Comparison of ENCODE assay signal across 8 mouse cellular contexts in genomic region chr17:26502808-26503671, GRCm38 (mm10). TPM values are rescaled to one million over a fixed set of nuclear protein-coding genes. Genes with fewer than 3 reads are reported as not detected.
DNase-seq lines count a peak whose midpoint lies in the region; ATAC-seq and TF ChIP-seq lines count a peak whose summit lies in the region.

No protein-coding gene starts in this region.

- H3K9me3 ChIP-seq in limb, embryonic 10.5 days (replicated peaks): no peaks in the 10 kb centered on the region
- H3K9me3 ChIP-seq in midbrain, embryonic 11.5 days (ENCODE audit: control insufficient read depth, low read length): no peaks in the 10 kb centered on the region

- peak overlapping the region; percentile 46 for H3K4me3 ChIP-seq in limb, embryonic 10.5 days
- H3K4me3 ChIP-seq in midbrain, embryonic 11.5 days (ENCODE audit: low read depth, low read length): peak overlapping the region; percentile 28
- no peak overlapping the region for H3K4me3 ChIP-seq in spleen, adult 2 months (ENCODE audit: extremely low read depth, insufficient read depth, insufficient read length)

- TF ChIP-seq CTCF in spleen, adult 2 months (IDR thresholded peaks at IDR 0.05; ENCODE audit: extremely low read depth, insufficient read depth, insufficient read length, insufficient replicate concordance): no peak

- H3K36me3 ChIP-seq in limb, embryonic 10.5 days: peaks cover 20% of the 10 kb centered on the region
- H3K36me3 ChIP-seq in midbrain, embryonic 11.5 days (ENCODE audit: control insufficient read depth, insufficient read depth, low read length): no peaks in the 10 kb centered on the region
- peaks cover 3% of the 10 kb centered on the region for H3K36me3 ChIP-seq in spleen, adult 2 months (ENCODE audit: control insufficient read depth, insufficient read depth, low read length)

- ATAC-seq in common myeloid progenitor, adult 5-6 weeks (replicated peaks; ENCODE audit: low read depth, poor library complexity, severe bottlenecking): peak; percentile 67
- ATAC-seq in midbrain, embryonic 11.5 days (ENCODE audit: low FRiP score): peak; percentile 79

- H3K27ac ChIP-seq in limb, embryonic 10.5 days: peak overlapping the region; percentile 77
- H3K27ac ChIP-seq in midbrain, embryonic 11.5 days (ENCODE audit: low read depth, low read length): peak overlapping the region; percentile 75
- peak overlapping the region; percentile 72 for H3K27ac ChIP-seq in spleen, adult 2 months (ENCODE audit: insufficient read depth, low read length)

- peak overlapping the region; percentile 57 for H3K9ac ChIP-seq in midbrain, embryonic 11.5 days (ENCODE audit: low read length)

- TF ChIP-seq POLR2A in spleen, adult 2 months (IDR thresholded peaks at IDR 0.05; ENCODE audit: low read depth, low read length): no peak

- H3K27me3 ChIP-seq in limb, embryonic 10.5 days (ENCODE audit: low read depth, poor library complexity, severe bottlenecking): no peaks in the 10 kb centered on the region
- no peaks in the 10 kb centered on the region for H3K27me3 ChIP-seq in midbrain, embryonic 11.5 days (ENCODE audit: control insufficient read depth, insufficient read depth, low read length)
- no peaks in the 10 kb centered on the region for H3K27me3 ChIP-seq in spleen, adult 2 months (ENCODE audit: control insufficient read depth, insufficient read depth, low read length)

- peaks cover 43% of the 10 kb centered on the region for H3K4me1 ChIP-seq in limb, embryonic 10.5 days
- H3K4me1 ChIP-seq in midbrain, embryonic 11.5 days (ENCODE audit: control insufficient read depth, insufficient read depth, low read length): peaks cover 42% of the 10 kb centered on the region
- peaks cover 3% of the 10 kb centered on the region; the same call in 1 of the 2 replicates for H3K4me1 ChIP-seq in spleen, adult 2 months (ENCODE audit: control insufficient read depth, insufficient read depth, insufficient read length)

- H3K4me2 ChIP-seq in midbrain, embryonic 11.5 days: peak overlapping the region; percentile 52

- peak; percentile 68 for DNase-seq in gastrocnemius, adult 18-20 months (ENCODE audit: low spot score)
- no peak for DNase-seq in gastrocnemius, postnatal 10 days
- DNase-seq in heart, adult 18-20 months: peak; percentile 87 to 93
- DNase-seq in kidney, adult 18-20 months: peak; percentile 82
- peak; percentile 68 for DNase-seq in limb, embryonic 10.5 days (ENCODE audit: low spot score)
- DNase-seq in midbrain, embryonic 11.5 days (ENCODE audit: low spot score, missing footprints): peak; percentile 97
- peak; percentile 45 to 81 for DNase-seq in spleen, adult 2 months (ENCODE audit: low read depth in 1 of 2, low spot score in 2 of 2)

- 6% methylated on average over 20 of the region's 20 CpGs for WGBS in limb, embryonic 10.5 days
- 2% methylated on average over 20 of the region's 20 CpGs for WGBS in midbrain, embryonic 11.5 days
- 4% methylated on average over 20 of the region's 20 CpGs for WGBS in spleen, adult 2 months

RNA-seq across cellular contexts. Expression of gene Ergic1, which starts 58.2 kb away (rescaled TPM):
- 10 to 100 TPM; 44.6 to 46.5 TPM for total RNA-seq in gastrocnemius, adult 18-20 months (2021)
- total RNA-seq in gastrocnemius, postnatal 10 days (2021): 100 to 1,000 TPM; 115 to 117 TPM
- total RNA-seq in common myeloid progenitor, adult 5-6 weeks (2017): 44.6 and 46.9 TPM in 2 replicates
- total RNA-seq in heart, adult 18-20 months (2021): 10 to 100 TPM; 50.4 to 56.6 TPM
- 114 and 121 TPM in 2 replicates for polyA plus RNA-seq in limb, embryonic 10.5 days (2016; fragmentation: Nextera tagmentation; extraction: Ambion mirVana)
- 129 and 130 TPM in 2 replicates for polyA plus RNA-seq in midbrain, embryonic 11.5 days (2014; fragmentation: Nextera tagmentation; extraction: Ambion mirVana)
- polyA plus RNA-seq in spleen, adult 2 months (2012; rRNA removed): 39.2 and 47.4 TPM in 2 replicates

RNA-seq across cellular contexts. Expression of gene Dusp1, which starts 58.9 kb away (rescaled TPM):
- total RNA-seq in gastrocnemius, adult 18-20 months (2021): 100 to 1,000 TPM in 1 of 2 experiments, 10 to 100 TPM in 1; 66.1 to 117 TPM
- 10 to 100 TPM; 40.3 to 43.3 TPM for total RNA-seq in gastrocnemius, postnatal 10 days (2021)
- 73.2 and 84.6 TPM in 2 replicates for total RNA-seq in common myeloid progenitor, adult 5-6 weeks (2017)
- total RNA-seq in heart, adult 18-20 months (2021): 10 to 100 TPM; 50.3 to 57.1 TPM
- 23.5 and 26.1 TPM in 2 replicates for polyA plus RNA-seq in limb, embryonic 10.5 days (2016; fragmentation: Nextera tagmentation; extraction: Ambion mirVana)
- polyA plus RNA-seq in midbrain, embryonic 11.5 days (2014; fragmentation: Nextera tagmentation; extraction: Ambion mirVana): 30.2 TPM in 2 replicates
- 44.3 and 55.8 TPM in 2 replicates for polyA plus RNA-seq in spleen, adult 2 months (2012; rRNA removed)
